Mouse (Mus musculus): ENCODE measurements around the gene Tmem123.

Gene Tmem123

GRCm38 (mm10) chr9:7829531-7830528, 66.0 kb downstream of the Tmem123 start:
- DNase-seq = no peak

GRCm38 (mm10) chr9:7833421-7833820, 69.6 kb downstream of the Tmem123 start:
- no peak for DNase-seq

GRCm38 (mm10) chr9:7835302-7835701, 71.5 kb downstream of the Tmem123 start:
- DNase-seq = no peak

GRCm38 (mm10) chr9:7836331-7836730, 72.5 kb downstream of the Tmem123 start:
- DNase-seq = peak; percentile 41 to 70

- DNase-seq = peak; percentile 96 to 98
These were observed 73.3 kb downstream of the Tmem123 start, which contains the start of gene Birc2 for GRCm38 (mm10) chr9:7836905-7837805. TSS of gene Birc2 (minus strand) at chr9:7837064.

GRCm38 (mm10) chr9:7837806-7838440, 74.1 kb downstream of the Tmem123 start:
- no peak for DNase-seq

GRCm38 (mm10) chr9:7841221-7841620, 77.4 kb downstream of the Tmem123 start:
- no peak for DNase-seq
